Mouse (Mus musculus) lung, embryonic 16.5 days (tissue): Measurements from ENCODE around the gene Skp2. TPM values are rescaled to one million over a fixed set of nuclear protein-coding genes. Genes with fewer than 3 reads are reported as not detected.
A peak's percentile ranks its signal among the peaks of the same experiment; 100 is the strongest.

Experiments
- ATAC-seq: fragments of 200-750 bp; cut with Nextera tagmentation; 2 replicates; pipeline ENCODE4 v1.8.0; 2017; ENCODE audit warnings: low read depth, mild to moderate bottlenecking, moderate library complexity
- H3K27ac ChIP-seq: fragments of 300-500 bp; sonication (generic); 2 replicates; pipeline ENCODE4 v1.5.1; 2014; ENCODE audit warnings: mild to moderate bottlenecking, control low read depth, low read length
- H3K27me3 ChIP-seq: fragments of 300-500 bp; sonication (generic); 2 replicates; pipeline ENCODE4 v1.6.1; 2014; ENCODE audit warnings: low read depth, low read length, mixed read lengths; ENCODE audit not compliant: control insufficient read depth, insufficient read depth
- H3K36me3 ChIP-seq: fragments of 300-500 bp; sonication (generic); 2 replicates; pipeline ENCODE4 v1.6.1; 2014; ENCODE audit warnings: low read length; ENCODE audit not compliant: control insufficient read depth, insufficient read depth
- H3K4me1 ChIP-seq: fragments of 300-500 bp; sonication (generic); replicated peaks from 2 replicates; pipeline ENCODE4 v1.6.1; 2014; ENCODE audit warnings: low read length, mixed read lengths; ENCODE audit not compliant: control insufficient read depth, insufficient read depth
- H3K4me2 ChIP-seq: fragments of 300-500 bp; sonication (generic); 2 replicates; pipeline ENCODE4 v1.6.1; 2014; ENCODE audit warnings: low read depth, low read length, control low read depth
- H3K4me3 ChIP-seq: fragments of 300-500 bp; sonication (generic); 2 replicates; pipeline ENCODE4 v1.5.1; 2014; ENCODE audit warnings: mild to moderate bottlenecking, low read length, control low read depth
- H3K9ac ChIP-seq: fragments of 300-500 bp; sonication (generic); 2 replicates; pipeline ENCODE4 v1.6.1; 2014; ENCODE audit warnings: low read length, control low read depth
- H3K9me3 ChIP-seq: fragments of 300-500 bp; sonication (generic); 2 replicates; pipeline ENCODE4 v1.6.1; 2016; ENCODE audit warnings: low read length; ENCODE audit not compliant: control insufficient read depth
- WGBS: fragments of 180-500 bp; shearing (Covaris S2); extraction: QIAGEN DNeasy Blood & Tissue Kit; methylation state at CpG from one replicate; pipeline ENCODE4 v1.1.7; 2014; 5-methylcytosine and 5-hydroxymethylcytosine counted together
- polyA plus RNA-seq: library from polyadenylated mRNA; unstranded; fragments of >200 nt; fragmentation: Nextera tagmentation; extraction: Ambion mirVana; gene quantifications from 2 replicates; pipeline ENCODE4 v1.2.1, GENCODE M21; 2015

Gene Skp2
- polyA plus RNA-seq, 1 experiment from 2014 or later = 67.4 TPM

DNA sequence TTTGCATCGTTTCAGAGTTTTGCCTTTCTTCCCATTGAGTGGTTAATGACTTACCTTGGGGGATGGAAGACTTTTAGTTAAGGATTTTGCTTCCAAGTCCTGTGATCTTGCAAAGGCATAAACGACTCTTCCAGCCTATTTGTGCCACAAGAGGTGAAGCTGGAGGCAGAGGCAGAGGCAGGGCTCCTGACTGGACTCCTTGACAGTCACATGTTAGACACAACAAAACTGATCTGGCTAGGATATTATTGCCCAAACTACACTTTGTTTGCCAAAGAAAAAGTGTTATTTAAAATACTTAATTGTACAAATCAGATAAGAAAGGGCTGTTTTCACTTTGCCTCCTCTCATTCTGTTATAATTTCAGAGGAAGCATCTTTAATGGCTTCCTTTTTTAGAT lies 81.1 kb downstream of the Skp2 start:
- H3K4me1 ChIP-seq = peaks cover 49% of the 10 kb centered on the region
- WGBS = 10% methylated on average over 2 of the region's 2 CpGs
- no peaks in the 10 kb centered on the region for H3K9me3 ChIP-seq
- H3K4me2 ChIP-seq = peak overlapping the region; percentile 66; the same call in 1 of the 2 replicates
- no peak for ATAC-seq
- no peaks in the 10 kb centered on the region for H3K27me3 ChIP-seq
- no peaks in the 10 kb centered on the region for H3K36me3 ChIP-seq
- no peak overlapping the region for H3K4me3 ChIP-seq
- peak overlapping the region; percentile 52; the same call in 1 of the 2 replicates for H3K27ac ChIP-seq
- H3K9ac ChIP-seq = no peak overlapping the region

DNA sequence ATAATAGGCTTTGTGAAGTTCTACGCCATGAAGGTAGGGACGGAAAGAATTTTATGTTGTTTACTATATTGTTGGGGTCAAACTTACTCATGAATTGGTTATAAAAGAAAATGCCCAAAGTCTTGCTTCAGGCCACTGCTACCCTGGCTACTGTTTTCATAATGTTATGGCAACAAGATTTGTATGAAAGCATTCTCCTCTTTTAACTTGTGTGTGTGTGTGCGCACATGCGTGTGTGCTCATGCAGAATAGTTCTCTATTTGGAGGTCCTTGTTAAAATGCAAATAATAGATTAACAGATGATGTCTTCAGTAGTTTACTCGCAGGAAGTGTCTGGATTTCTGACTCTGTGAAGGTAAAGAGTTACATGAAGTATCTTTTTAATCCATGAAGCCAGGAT lies 81.5 kb downstream of the Skp2 start:
- peak overlapping the region; percentile 96 for H3K27ac ChIP-seq

DNA sequence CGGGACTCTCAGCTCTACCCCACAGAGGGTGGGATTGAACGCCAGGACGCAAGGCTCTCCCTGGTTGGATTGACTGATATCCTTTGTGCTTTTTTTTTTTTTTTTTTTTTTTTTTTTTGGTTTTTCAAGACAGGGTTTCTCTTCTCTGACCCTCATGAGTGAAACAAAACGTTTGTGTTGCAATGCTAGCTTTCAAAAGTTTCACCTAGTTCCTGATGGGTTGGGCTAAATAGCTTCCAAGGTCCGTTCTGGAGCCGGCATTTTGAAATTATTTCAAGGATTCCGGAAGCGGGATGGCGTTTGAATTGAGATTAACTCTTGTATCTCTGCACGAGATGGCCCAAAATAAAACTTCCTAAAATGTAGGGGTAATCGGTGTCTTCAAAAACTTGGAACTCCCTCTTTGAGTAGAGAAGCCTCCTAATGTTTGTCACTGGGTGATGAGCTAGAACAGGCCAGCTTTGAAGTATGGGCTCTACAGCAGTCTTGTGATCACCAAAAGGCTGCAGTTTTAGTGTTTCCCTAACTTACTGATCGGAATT lies 82.1 kb downstream of the Skp2 start:
- Histone ChIP-seq H3K27me3 (no peaks in the 10 kb centered on the region), H3K36me3 (no peaks in the 10 kb centered on the region), H3K9ac (peak overlapping the region; percentile 96), H3K27ac (peak overlapping the region; percentile 96), H3K4me2 (peak overlapping the region; percentile 66), H3K9me3 (no peaks in the 10 kb centered on the region), H3K4me1 (peaks cover 45% of the 10 kb centered on the region), H3K4me3 (peak overlapping the region; percentile 97)
- ATAC-seq = no peak
- whole genome bisulfite sequencing = 23% methylated on average over 12 of the region's 12 CpGs

More for the DNA sequence above, 81.5 kb downstream of the Skp2 start:
- Histone ChIP-seq H3K36me3 (no peaks in the 10 kb centered on the region), H3K4me2 (peak overlapping the region; percentile 66), H3K4me3 (peak overlapping the region; percentile 97), H3K27me3 (no peaks in the 10 kb centered on the region), H3K4me1 (peaks cover 45% of the 10 kb centered on the region), H3K9ac (peak overlapping the region; percentile 96; the same call in 1 of the 2 replicates), H3K9me3 (no peaks in the 10 kb centered on the region)
- ATAC-seq = no peak
- 65% methylated on average over 5 of the region's 5 CpGs for WGBS

DNA sequence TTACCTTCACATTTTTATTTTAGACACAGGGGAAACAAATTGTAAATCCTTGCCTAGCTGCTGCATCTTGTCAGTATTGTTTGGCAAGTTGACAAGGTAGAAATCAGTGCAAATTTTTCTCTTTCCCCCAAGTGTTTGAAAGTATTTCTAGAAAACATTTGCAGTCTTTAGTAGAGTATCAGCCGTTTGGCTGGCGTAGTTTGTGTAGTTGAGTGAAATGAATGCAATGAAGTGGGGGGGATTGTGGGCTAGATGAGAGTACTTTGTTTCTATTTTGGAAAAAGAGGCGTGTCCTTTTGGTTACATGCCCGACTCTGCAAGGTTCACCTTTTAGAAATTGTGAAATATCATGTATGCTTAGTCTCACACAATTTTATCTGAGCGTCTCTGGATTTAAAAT lies 82.6 kb downstream of the Skp2 start:
- Histone ChIP-seq H3K4me3 (peak overlapping the region; percentile 97), H3K27me3 (no peaks in the 10 kb centered on the region), H3K36me3 (no peaks in the 10 kb centered on the region), H3K9ac (peak overlapping the region; percentile 96), H3K4me2 (peak overlapping the region; percentile 66), H3K9me3 (no peaks in the 10 kb centered on the region), H3K4me1 (peaks cover 45% of the 10 kb centered on the region), H3K27ac (peak overlapping the region; percentile 96)
- ATAC-seq = no peak
- WGBS = 8% methylated on average over 5 of the region's 5 CpGs

DNA sequence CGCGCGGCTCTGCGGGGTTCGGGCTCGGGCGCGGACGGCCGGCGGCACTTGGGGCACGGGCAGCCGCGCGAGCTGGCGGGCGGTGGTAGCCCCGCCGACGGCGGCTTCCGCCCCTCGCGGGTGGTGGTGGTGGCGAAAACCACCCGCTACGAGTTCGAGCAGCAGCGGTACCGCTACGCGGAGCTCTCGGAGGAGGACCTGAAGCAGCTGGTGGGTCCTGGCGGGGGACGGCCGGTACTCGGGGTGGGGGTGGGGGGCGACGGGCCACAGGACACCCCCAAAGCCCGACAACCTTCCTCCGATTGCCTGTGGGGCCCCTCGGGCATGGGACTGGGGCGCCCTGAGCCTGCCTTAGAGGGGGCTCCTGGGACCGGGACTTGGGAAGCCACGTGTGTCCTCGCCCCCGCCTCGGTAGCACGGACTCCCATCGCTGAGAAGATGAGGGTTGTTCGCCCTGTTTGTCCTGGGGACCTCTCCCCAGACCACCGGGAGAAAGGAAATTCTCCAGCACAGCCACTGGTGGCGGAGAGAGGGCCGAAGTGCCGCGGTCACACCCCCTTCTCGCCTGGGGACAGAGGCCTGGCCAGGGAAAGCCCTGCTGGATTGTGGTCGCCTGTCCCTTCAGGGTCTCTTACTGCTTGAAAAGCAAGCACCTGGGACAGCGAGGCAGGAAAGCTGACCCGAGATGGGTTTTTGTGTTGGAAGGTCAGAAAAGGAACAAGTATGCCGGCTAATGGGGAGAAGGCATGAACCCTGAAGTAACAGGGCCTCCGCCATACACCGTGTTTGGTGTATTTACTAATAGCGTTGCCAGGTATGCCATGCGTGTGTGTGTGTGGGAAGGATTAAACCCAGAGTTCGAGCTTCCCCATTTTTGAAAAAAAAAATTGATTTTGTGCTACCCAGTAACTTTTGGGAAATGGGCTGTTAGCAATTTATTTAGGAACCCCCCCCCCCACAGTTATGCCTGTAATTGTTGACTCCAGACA lies 83.4 kb downstream of the Skp2 start:
- Histone ChIP-seq H3K27me3 (no peaks in the 10 kb centered on the region), H3K9ac (peak overlapping the region; percentile 96), H3K27ac (peak overlapping the region; percentile 96), H3K4me3 (peak overlapping the region; percentile 97), H3K36me3 (no peaks in the 10 kb centered on the region), H3K9me3 (no peaks in the 10 kb centered on the region), H3K4me1 (peaks cover 45% of the 10 kb centered on the region), H3K4me2 (peak overlapping the region; percentile 66)
- peak; percentile 17 for ATAC-seq
- WGBS = under 1% methylated on average over 59 of the region's 66 CpGs

DNA sequence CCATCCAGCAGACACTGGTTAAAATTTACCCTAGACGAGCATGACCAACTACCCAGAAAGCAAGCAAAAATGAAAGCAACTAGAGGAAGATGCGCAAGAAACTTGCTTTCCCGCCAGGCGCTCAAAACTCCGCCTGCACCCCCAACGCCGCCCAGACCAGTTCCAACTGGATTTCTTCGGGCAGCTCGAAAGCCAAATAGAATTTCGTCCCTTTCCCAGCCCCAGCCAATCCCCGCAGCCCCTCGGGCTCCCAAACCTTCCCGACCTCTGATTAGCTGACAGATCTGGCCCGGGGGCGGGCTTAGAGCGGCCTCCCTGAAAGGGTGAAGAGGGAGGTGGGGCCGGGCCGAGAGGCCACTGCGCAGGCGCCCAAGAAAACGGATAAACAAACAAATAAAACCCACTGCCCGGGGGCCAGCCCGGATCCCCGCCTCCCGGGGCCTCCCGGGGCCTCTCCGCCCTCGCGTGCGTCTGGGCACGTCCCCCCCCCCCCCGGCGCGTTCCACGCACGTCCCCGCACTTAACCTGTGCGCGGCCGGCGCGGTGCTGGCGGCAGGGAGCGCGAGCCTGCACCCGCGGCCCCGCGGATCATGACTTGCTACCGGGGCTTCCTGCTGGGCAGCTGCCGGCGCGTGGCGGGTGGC lies 84.2 kb downstream of the Skp2 start, which contains the start of gene Nadk2:
Gene Nadk2, plus strand, starts transcription at position 349 of the 644 bp plus-strand sequence.
- peak; percentile 98 for ATAC-seq
- H3K27ac ChIP-seq = peak within 1 kb of the TSS; percentile 96
- peaks cover 38% of the 10 kb centered on the region for H3K4me1 ChIP-seq
- peak within 1 kb of the TSS; percentile 82 for H3K4me2 ChIP-seq
- H3K4me3 ChIP-seq = peak within 1 kb of the TSS; percentile 97
- H3K9ac ChIP-seq = peak within 1 kb of the TSS; percentile 96
- no peaks in the 10 kb centered on the region for H3K36me3 ChIP-seq
- no peaks in the 10 kb centered on the region for H3K27me3 ChIP-seq
- no peaks in the 10 kb centered on the region for H3K9me3 ChIP-seq
- WGBS = under 1% methylated on average over 41 of the region's 54 CpGs

DNA sequence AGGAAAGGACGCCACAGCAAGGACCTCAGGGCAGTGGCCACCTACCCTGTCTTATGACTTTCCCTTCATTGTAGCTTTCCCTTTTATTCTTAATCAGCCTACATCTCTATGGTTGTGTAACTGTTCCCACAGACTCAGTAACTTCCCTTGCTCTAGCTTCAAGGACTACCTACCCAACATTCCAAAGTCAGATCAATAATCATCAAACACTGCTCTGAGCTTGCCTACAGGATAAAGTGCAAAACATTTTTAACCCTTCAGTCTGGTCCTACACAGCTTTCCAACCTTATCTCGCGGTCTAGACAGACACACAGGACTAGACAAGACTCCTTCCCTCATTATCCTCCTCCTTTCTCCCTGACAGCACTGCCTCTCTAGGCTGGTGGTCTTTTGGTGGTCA lies 84.9 kb downstream of the Skp2 start:
- Histone ChIP-seq H3K4me1 (peaks cover 31% of the 10 kb centered on the region), H3K36me3 (no peaks in the 10 kb centered on the region), H3K4me3 (peak overlapping the region; percentile 97), H3K4me2 (peak overlapping the region; percentile 82), H3K9me3 (no peaks in the 10 kb centered on the region), H3K27ac (peak overlapping the region; percentile 87), H3K9ac (peak overlapping the region; percentile 75), H3K27me3 (no peaks in the 10 kb centered on the region)
- under 1% methylated on average over 3 of the region's 3 CpGs for WGBS
- no peak; the same call in 1 of the 2 replicates for ATAC-seq

DNA sequence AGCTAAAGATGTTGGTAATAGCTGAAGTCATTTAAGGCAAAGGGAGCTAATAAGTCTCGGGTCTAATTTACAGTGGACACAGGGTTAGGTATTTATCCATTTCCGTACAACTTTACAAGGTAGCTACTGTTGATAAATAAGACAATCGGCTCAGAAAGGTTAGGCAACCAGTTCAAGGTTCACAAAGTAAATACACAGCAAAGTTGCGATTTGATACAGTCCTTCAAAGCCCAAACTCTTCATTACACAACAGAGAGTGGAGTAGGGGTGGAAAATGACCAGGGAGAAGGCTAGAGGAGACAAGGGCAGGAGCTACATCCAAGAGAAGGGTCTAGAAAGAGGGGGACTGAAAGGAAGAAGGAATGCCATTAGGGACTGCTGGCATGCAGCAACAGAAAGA lies 86.3 kb downstream of the Skp2 start:
- no peaks in the 10 kb centered on the region for H3K36me3 ChIP-seq
- H3K4me3 ChIP-seq = no peak overlapping the region
- peak overlapping the region; percentile 17; the same call in 1 of the 2 replicates for H3K4me2 ChIP-seq
- no peak for ATAC-seq
- no peak overlapping the region for H3K9ac ChIP-seq
- WGBS = 59% methylated on average over 4 of the region's 4 CpGs
- H3K4me1 ChIP-seq = peaks cover 18% of the 10 kb centered on the region
- H3K9me3 ChIP-seq = no peaks in the 10 kb centered on the region
- H3K27me3 ChIP-seq = no peaks in the 10 kb centered on the region
- H3K27ac ChIP-seq = no peak overlapping the region
